Mouse (Mus musculus) urinary bladder, adult 2 months (tissue): ENCODE results near the gene Ibsp. TPM values are rescaled to one million over a fixed set of nuclear protein-coding genes. Genes with fewer than 3 reads are reported as not detected.

Experiments used
- DNase-seq: peaks from one replicate; pipeline ENCODE4 v3.0.0; 2022; ENCODE audit warnings: low spot score
- polyA plus RNA-seq: library from polyadenylated mRNA; depleted of rRNA; stranded (reverse); fragments of >200 nt; gene quantifications from 2 replicates; pipeline ENCODE4 v1.2.3, GENCODE M21; 2012; rRNA removed

Gene Ibsp
- polyA plus RNA-seq, 1 experiment = 0.04 TPM

GRCm38 (mm10) chr5:104340513-104340829 is 41.5 kb downstream of the Ibsp start:
- DNase-seq = no peak

- DNase-seq = no peak
Measured at GRCm38 (mm10) chr5:104342881-104343280, 43.9 kb downstream of the Ibsp start.

GRCm38 (mm10) chr5:104344526-104345240 is 45.7 kb downstream of the Ibsp start:
- no peak for DNase-seq

- DNase-seq = no peak
Measured at GRCm38 (mm10) chr5:104345241-104345630, 46.3 kb downstream of the Ibsp start.

- no peak for DNase-seq
Measured at GRCm38 (mm10) chr5:104351041-104351440, 52.1 kb downstream of the Ibsp start.

GRCm38 (mm10) chr5:104351874-104352273 is 52.9 kb downstream of the Ibsp start:
- no peak for DNase-seq

GRCm38 (mm10) chr5:104357575-104357974 is 58.6 kb downstream of the Ibsp start:
- DNase-seq = no peak

GRCm38 (mm10) chr5:104358592-104358991 is 59.6 kb downstream of the Ibsp start:
- no peak for DNase-seq

- DNase-seq = no peak
Measured at GRCm38 (mm10) chr5:104359257-104359656, 60.3 kb downstream of the Ibsp start.

Other genes with a start within 250 kb of the Ibsp start
- gene Gm17660, start 221.6 kb upstream of the Ibsp start, polyA plus RNA-seq = not detected in 2 replicates
- gene Sparcl1, start 185.4 kb upstream of the Ibsp start, polyA plus RNA-seq = 1,512 and 1,967 TPM in 2 replicates
- not detected in 2 replicates for gene Dspp, start 128.5 kb upstream of the Ibsp start, polyA plus RNA-seq
- 0.03 and 0.04 TPM in 2 replicates for gene Dmp1, start 96.6 kb upstream of the Ibsp start, polyA plus RNA-seq
- not detected in 2 replicates for gene Mepe, start 26.2 kb downstream of the Ibsp start, polyA plus RNA-seq
- 0.99 and 1.6 TPM in 2 replicates for gene Spp1, start 135.9 kb downstream of the Ibsp start, polyA plus RNA-seq
- 62.5 and 67.7 TPM in 2 replicates for gene Pkd2, start 160.3 kb downstream of the Ibsp start, polyA plus RNA-seq
- gene BC005561, start 209.2 kb downstream of the Ibsp start, polyA plus RNA-seq = 1.5 and 1.9 TPM in 2 replicates